Comparison of ENCODE assay signal across 34 mouse cellular contexts in genomic region chr5:92287840-92288239, GRCm38 (mm10). TPM values are rescaled to one million over a fixed set of nuclear protein-coding genes. Genes with fewer than 3 reads are reported as not detected.
"Had no signal": no experiment of that assay in that cellular context is flagged by ENCODE, and none has a peak within 500 bp of the region (broad histone marks: within the 10 kb centered on the region; RNA-seq: fewer than 3 reads in every experiment).

No protein-coding gene starts in this region.

- H3K4me3 ChIP-seq: embryonic facial prominence, embryonic 10.5 days; embryonic facial prominence, embryonic 12.5 days; embryonic facial prominence, embryonic 13.5 days; embryonic facial prominence, embryonic 15.5 days; erythroblast, embryonic 14.5 days; forebrain, embryonic 10.5 days; forebrain, embryonic 12.5 days; forebrain, embryonic 13.5 days; forebrain, embryonic 15.5 days; gastrocnemius, adult 2 months; heart, adult 2 months had no signal

- ATAC-seq: forebrain, embryonic 13.5 days; forebrain, embryonic 14.5 days; forebrain, embryonic 15.5 days; forebrain, embryonic 16.5 days; forebrain, postnatal 0 days had no signal

- H3K4me2 ChIP-seq: embryonic facial prominence, embryonic 12.5 days; embryonic facial prominence, embryonic 13.5 days; embryonic facial prominence, embryonic 15.5 days; forebrain, embryonic 12.5 days; forebrain, embryonic 13.5 days; forebrain, embryonic 15.5 days had no signal

- H3K4me1 ChIP-seq: embryonic facial prominence, embryonic 10.5 days; embryonic facial prominence, embryonic 12.5 days; embryonic facial prominence, embryonic 15.5 days; forebrain, embryonic 10.5 days; forebrain, embryonic 12.5 days; forebrain, embryonic 13.5 days; forebrain, embryonic 15.5 days had no signal

- H3K9ac ChIP-seq: embryonic facial prominence, embryonic 12.5 days; embryonic facial prominence, embryonic 13.5 days; embryonic facial prominence, embryonic 15.5 days; forebrain, embryonic 12.5 days; forebrain, embryonic 13.5 days; forebrain, embryonic 15.5 days; forebrain, postnatal 0 days had no signal

- H3K9me3 ChIP-seq: embryonic facial prominence, embryonic 10.5 days; embryonic facial prominence, embryonic 12.5 days; embryonic facial prominence, embryonic 13.5 days; embryonic facial prominence, embryonic 15.5 days; forebrain, embryonic 10.5 days; forebrain, embryonic 12.5 days; forebrain, embryonic 13.5 days; forebrain, embryonic 15.5 days had no signal

- H3K27me3 ChIP-seq: embryonic facial prominence, embryonic 12.5 days; embryonic facial prominence, embryonic 13.5 days; embryonic facial prominence, embryonic 15.5 days; forebrain, embryonic 12.5 days; forebrain, embryonic 13.5 days; forebrain, embryonic 15.5 days had no signal

- DNase-seq: cerebellum, adult 8-10 months; cerebellum, adult 9-10 months; cerebellum, adult 9-11 months; cerebellum, postnatal 10 days; cerebellum, postnatal 14 days; cerebellum, postnatal 25 days; cerebellum, postnatal 36 days; embryo, embryonic 11 days; forebrain, postnatal 0 days; gastrocnemius, adult 2 months; gastrocnemius, postnatal 10 days; gastrocnemius, postnatal 14 days; gastrocnemius, postnatal 25 days; gastrocnemius, postnatal 36 days; heart, adult 18-20 months; heart, adult 2 months had no signal

- H3K27ac ChIP-seq: embryonic facial prominence, embryonic 10.5 days; embryonic facial prominence, embryonic 12.5 days; embryonic facial prominence, embryonic 13.5 days; embryonic facial prominence, embryonic 15.5 days; forebrain, embryonic 10.5 days; forebrain, embryonic 12.5 days; forebrain, embryonic 13.5 days; forebrain, embryonic 15.5 days; gastrocnemius, adult 2 months; heart, adult 2 months had no signal

RNA-seq across cellular contexts. Expression of gene Ppef2, which starts 31.8 kb away (rescaled TPM):
- total RNA-seq: common myeloid progenitor, adult 5-6 weeks; gastrocnemius, adult 18-20 months; gastrocnemius, adult 2 months; gastrocnemius, postnatal 10 days; gastrocnemius, postnatal 25 days; gastrocnemius, postnatal 36 days; granulocyte monocyte progenitor cell, adult 5-6 weeks; heart, adult 18-20 months; heart, adult 2 months; heart, adult 8-10 months had no signal
- polyA plus RNA-seq: embryonic facial prominence, embryonic 11.5 days; erythroblast, embryonic 14.5 days; forebrain, embryonic 10.5 days; forebrain, embryonic 11.5 days; forebrain, embryonic 13.5 days had no signal

RNA-seq across cellular contexts. Expression of gene Cxcl9, which starts 40.0 kb away (rescaled TPM):
- total RNA-seq: forebrain, postnatal 0 days had no signal
- polyA plus RNA-seq: cortical plate, adult 2 months; embryonic facial prominence, embryonic 10.5 days; embryonic facial prominence, embryonic 11.5 days; embryonic facial prominence, embryonic 12.5 days; embryonic facial prominence, embryonic 13.5 days; erythroblast, embryonic 14.5 days; forebrain, embryonic 10.5 days; forebrain, embryonic 11.5 days; forebrain, embryonic 12.5 days; forebrain, embryonic 13.5 days; forebrain, embryonic 14.5 days; forebrain, embryonic 15.5 days; forebrain, embryonic 16.5 days; forebrain, postnatal 0 days had no signal

RNA-seq across cellular contexts. Expression of gene Art3, which starts 43.8 kb away (rescaled TPM):
- total RNA-seq: common myeloid progenitor, adult 5-6 weeks had no signal
- polyA plus RNA-seq: erythroblast, embryonic 14.5 days had no signal
